Mouse (Mus musculus) intestine, postnatal 0 days (tissue): ENCODE data around the gene Gas2l3. TPM values are rescaled to one million over a fixed set of nuclear protein-coding genes. Genes with fewer than 3 reads are reported as not detected.

Experiments used
- ATAC-seq: fragments of 200-750 bp; cut with Nextera tagmentation; 2 replicates; pipeline ENCODE4 v1.8.0; 2017; ENCODE audit warnings: mild to moderate bottlenecking, moderate TSS enrichment, moderate library complexity
- H3K27ac ChIP-seq: fragments of 300-500 bp; sonication (generic); 2 replicates; pipeline ENCODE4 v1.5.1; 2014; ENCODE audit warnings: mild to moderate bottlenecking, low read depth, low read length, moderate library complexity
- H3K27me3 ChIP-seq: fragments of 300-500 bp; sonication (generic); replicated peaks from 2 replicates; pipeline ENCODE4 v1.6.1; 2014; ENCODE audit warnings: low read length, mixed read lengths; ENCODE audit not compliant: control insufficient read depth, insufficient read depth
- H3K36me3 ChIP-seq: fragments of 300-500 bp; sonication (generic); 2 replicates; pipeline ENCODE4 v1.6.1; 2014; ENCODE audit warnings: mild to moderate bottlenecking, moderate library complexity; ENCODE audit not compliant: control insufficient read depth, insufficient read depth
- H3K4me1 ChIP-seq: fragments of 300-500 bp; sonication (generic); replicated peaks from 2 replicates; pipeline ENCODE4 v1.6.1; 2014; ENCODE audit warnings: antibody characterized with exemption, low read length, mixed read lengths; ENCODE audit not compliant: control insufficient read depth, insufficient read depth
- H3K4me2 ChIP-seq: fragments of 300-500 bp; sonication (generic); replicated peaks from 2 replicates; pipeline ENCODE4 v1.6.1; 2014; ENCODE audit warnings: low read depth, mild to moderate bottlenecking, moderate library complexity
- H3K4me3 ChIP-seq: fragments of 300-500 bp; sonication (generic); 2 replicates; pipeline ENCODE4 v1.5.1; 2014; ENCODE audit warnings: low read depth, low read length
- H3K9ac ChIP-seq: fragments of 300-500 bp; sonication (generic); 2 replicates; pipeline ENCODE4 v1.6.1; 2014; ENCODE audit warnings: mild to moderate bottlenecking, low read depth, low read length
- H3K9me3 ChIP-seq: fragments of 300-500 bp; sonication (generic); 2 replicates; pipeline ENCODE4 v1.6.1; 2016; ENCODE audit warnings: mixed run types; ENCODE audit not compliant: control insufficient read depth
- CTCF ChIP-seq: sonication (generic); IDR thresholded peaks from 2 replicates; pipeline ENCODE4 v1.5.1; 2016; ENCODE audit warnings: low read depth, mild to moderate bottlenecking, control low read depth, antibody characterized with exemption, moderate library complexity
- WGBS: fragments of 180-500 bp; shearing (Covaris S2); extraction: QIAGEN DNeasy Blood & Tissue Kit; methylation state at CpG from one replicate; pipeline ENCODE4 v1.1.7; 2014; 5-methylcytosine and 5-hydroxymethylcytosine counted together
- polyA plus RNA-seq: library from polyadenylated mRNA; unstranded; fragments of >200 nt; fragmentation: Nextera tagmentation; extraction: Ambion mirVana; gene quantifications from 2 replicates; pipeline ENCODE4 v1.2.1, GENCODE M21; 2015

Gene Gas2l3
- polyA plus RNA-seq, 1 experiment from 2014 or later, result 5.6 TPM

DNA sequence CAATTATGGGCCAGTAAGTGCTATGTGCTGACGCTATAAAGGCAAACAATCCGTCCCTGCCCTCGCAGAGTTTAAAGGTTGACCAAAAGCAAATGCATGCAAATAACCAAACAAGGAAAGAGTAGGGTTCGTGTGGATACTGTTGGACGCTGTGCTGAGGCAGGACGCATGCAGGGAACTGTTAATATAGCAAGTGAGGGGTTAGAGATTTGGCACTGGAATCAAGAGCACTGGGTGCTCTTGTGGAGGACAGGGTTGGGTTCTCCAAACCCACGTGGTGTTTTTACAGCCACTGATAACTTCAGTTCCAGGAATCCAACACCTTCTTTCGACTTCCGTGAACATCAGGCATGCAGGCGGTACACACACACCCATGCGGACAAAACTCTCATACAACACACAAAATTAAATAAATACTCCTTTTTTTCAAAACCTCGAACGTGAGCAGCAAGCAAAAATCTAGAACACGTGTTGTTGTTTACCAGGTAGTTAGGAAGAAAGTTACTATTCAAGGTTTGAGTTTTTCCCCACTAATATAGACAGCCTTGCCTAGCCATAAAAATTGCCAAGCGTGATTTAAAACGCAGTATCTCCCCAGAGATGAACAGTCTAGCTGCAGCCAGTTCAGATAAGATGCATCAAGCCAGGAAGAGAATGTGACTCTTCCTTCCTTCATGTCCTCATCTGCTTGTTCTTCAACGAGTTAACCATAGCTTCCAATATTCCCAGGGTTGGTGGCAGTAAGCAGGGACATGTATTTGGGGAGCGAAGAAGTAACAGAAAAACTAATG is 40.2 kb upstream of the Gas2l3 start:
- Histone ChIP-seq H3K9ac (no peak overlapping the region), H3K27ac (peak overlapping the region; percentile 41; the same call in 1 of the 2 replicates), H3K27me3 (no peaks in the 10 kb centered on the region), H3K4me1 (peaks cover 4% of the 10 kb centered on the region), H3K9me3 (no peaks in the 10 kb centered on the region), H3K4me3 (0 out of 2 replicates have a peak overlapping the region, but pooled peaks have one; percentile 5), H3K36me3 (peaks cover 6% of the 10 kb centered on the region; the same call in 1 of the 2 replicates), H3K4me2 (peak overlapping the region; percentile 41)
- TF ChIP-seq CTCF, result no peak
- peak; percentile 88 for ATAC-seq
- 36% methylated on average over 18 of the region's 18 CpGs for WGBS

DNA sequence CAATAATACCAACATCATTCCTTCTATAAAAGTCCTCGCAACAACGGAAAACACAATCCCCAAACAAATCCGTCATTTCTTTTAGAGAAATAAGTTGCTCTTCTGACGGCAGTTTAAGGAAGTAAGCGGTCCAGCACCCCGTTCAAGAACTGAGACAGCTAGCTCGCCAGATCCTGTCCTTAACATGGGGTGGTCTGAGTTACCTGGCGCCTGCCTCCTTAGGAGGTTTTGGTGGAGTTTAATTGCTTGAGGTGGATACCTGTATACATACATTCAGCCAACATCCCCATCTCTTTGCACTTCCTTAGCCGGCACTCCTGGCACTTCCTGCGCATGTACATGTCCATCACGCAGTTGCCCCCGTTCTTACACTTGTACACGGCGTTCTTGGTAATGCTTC is 39.3 kb upstream of the Gas2l3 start:
- TF ChIP-seq CTCF, result no peak
- 65% methylated on average over 14 of the region's 14 CpGs for WGBS
- Histone ChIP-seq H3K9me3 (no peaks in the 10 kb centered on the region), H3K27ac (0 out of 2 replicates have a peak overlapping the region, but pooled peaks have one; percentile 7), H3K4me1 (peaks cover 4% of the 10 kb centered on the region), H3K9ac (no peak overlapping the region), H3K4me2 (peak overlapping the region; percentile 41; the same call in 1 of the 2 replicates), H3K4me3 (no peak overlapping the region), H3K36me3 (peaks cover 9% of the 10 kb centered on the region; the same call in 1 of the 2 replicates), H3K27me3 (no peaks in the 10 kb centered on the region)
- ATAC-seq, result no peak

DNA sequence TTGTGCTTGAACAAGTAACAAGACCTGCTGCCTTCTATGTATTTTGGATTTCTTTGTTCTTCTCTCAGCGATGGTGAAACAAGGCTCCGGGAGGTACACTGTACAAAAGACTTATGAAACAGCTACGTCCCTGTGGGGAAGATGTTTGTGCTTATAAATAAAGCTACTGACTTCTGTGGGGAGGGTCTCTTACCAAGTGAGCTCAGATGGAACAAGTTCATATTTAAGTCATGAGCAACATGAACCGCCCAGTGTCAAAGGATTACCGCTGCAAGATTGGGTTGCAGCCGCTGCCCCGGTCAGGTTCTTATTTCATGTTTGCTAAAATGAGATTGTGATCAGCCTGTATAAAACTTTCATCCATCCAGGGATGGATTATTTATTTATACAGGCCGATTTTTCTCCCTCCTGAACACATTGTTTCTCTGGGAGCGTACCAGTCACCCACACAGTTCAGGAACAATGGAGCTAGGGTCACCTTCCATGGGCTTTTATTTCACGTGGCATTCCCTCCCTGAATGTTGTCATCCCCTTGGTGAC is 38.4 kb upstream of the Gas2l3 start:
- 73% methylated on average over 10 of the region's 10 CpGs for WGBS
- Histone ChIP-seq H3K36me3 (peaks cover 11% of the 10 kb centered on the region; the same call in 1 of the 2 replicates), H3K4me3 (no peak overlapping the region), H3K9me3 (no peaks in the 10 kb centered on the region), H3K4me2 (no peak overlapping the region), H3K27ac (no peak overlapping the region), H3K9ac (no peak overlapping the region), H3K27me3 (no peaks in the 10 kb centered on the region), H3K4me1 (peaks cover 4% of the 10 kb centered on the region)
- TF ChIP-seq CTCF, result no peak
- no peak for ATAC-seq

DNA sequence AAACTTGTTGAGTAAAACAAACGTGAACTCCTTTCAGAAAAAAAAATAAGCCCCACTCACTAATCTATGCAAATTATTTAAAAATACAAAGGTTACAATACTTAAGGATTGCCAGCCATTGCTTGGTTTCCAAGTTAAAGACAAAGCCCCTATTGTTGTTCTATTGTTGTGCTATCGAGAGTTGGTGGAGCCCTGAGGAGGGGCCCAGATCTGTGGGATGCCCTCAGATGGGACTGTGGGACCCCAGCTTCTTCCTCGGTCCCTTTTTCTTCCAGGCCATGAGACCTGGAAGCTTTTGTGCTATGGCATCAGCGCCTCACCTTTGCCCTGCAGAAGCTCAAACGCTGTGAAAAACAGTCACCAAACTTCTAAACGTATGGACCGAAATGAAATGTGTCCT is 37.9 kb upstream of the Gas2l3 start:
- H3K36me3 ChIP-seq, result peaks cover 17% of the 10 kb centered on the region
- no peak for TF ChIP-seq CTCF
- H3K9ac ChIP-seq, result no peak overlapping the region
- no peak overlapping the region for H3K4me3 ChIP-seq
- no peak overlapping the region for H3K4me2 ChIP-seq
- no peaks in the 10 kb centered on the region for H3K9me3 ChIP-seq
- peaks cover 4% of the 10 kb centered on the region for H3K4me1 ChIP-seq
- H3K27ac ChIP-seq, result no peak overlapping the region
- no peak for ATAC-seq
- H3K27me3 ChIP-seq, result no peaks in the 10 kb centered on the region
- WGBS, result 62% methylated on average over 7 of the region's 7 CpGs

DNA sequence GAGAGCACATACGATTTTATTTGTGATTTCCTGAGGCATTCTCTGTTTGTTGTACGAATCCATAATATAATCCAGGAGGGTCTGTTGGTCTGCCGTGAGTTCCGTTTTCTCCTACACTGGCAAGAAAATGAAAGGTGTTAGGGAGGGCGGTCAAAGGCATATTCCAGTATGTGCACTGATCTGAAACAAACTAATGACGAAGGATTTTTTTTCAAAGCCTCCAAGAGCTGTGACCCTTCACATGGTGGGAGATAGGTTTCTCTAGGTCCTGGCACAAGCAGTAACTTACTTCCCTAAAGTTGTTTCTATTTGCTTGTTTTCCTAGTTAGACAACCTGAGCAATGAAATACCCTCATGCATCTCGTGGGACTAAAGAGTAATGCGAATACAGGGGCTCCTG is 35.0 kb upstream of the Gas2l3 start:
- ATAC-seq, result no peak
- WGBS, result 89% methylated on average over 8 of the region's 8 CpGs

DNA sequence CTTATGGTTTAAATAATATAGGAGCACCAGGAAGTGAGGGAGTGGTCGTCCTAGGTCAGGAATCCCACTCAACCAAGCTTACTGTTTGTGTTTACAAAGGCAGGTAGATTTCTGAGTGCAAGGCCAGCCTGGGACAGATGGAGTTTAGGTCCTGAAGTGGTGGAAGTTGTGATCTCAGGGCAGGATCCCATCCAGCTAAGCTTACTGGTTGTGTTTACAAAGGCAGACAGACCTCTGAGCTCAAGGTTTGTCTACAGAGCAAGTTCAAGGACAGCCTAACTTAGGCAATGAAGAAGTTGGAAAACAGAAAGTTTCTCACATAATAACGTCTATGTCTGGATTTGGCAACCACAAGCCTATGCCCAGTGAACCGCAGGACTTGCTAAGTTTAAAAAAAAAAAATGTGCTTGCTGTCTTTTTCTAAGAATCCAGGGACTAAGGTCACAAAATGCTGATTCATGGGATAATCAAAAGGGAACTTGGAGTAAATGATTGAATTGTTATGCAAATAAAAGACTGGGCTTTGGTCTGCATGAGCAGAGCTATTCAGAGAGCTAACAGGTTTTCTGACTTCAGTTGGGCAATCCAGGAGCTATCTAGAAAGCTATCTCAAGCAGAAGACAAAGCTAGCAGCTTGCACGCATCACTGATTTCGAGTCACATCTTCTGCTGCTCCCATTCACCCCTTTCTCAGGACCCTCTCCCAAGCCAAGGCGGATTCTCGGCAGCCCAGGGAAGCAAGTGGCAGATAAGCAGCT is 27.0 kb upstream of the Gas2l3 start:
- Histone ChIP-seq H3K9me3 (no peaks in the 10 kb centered on the region), H3K27ac (peak overlapping the region; percentile 28; the same call in 1 of the 2 replicates), H3K4me1 (no peaks in the 10 kb centered on the region), H3K27me3 (no peaks in the 10 kb centered on the region), H3K36me3 (peaks cover 42% of the 10 kb centered on the region), H3K9ac (no peak overlapping the region), H3K4me3 (no peak overlapping the region), H3K4me2 (no peak overlapping the region)
- peak; percentile 78 for ATAC-seq
- TF ChIP-seq CTCF, result no peak
- WGBS, result 45% methylated on average over 7 of the region's 7 CpGs

More for the DNA sequence above, 35.0 kb upstream of the Gas2l3 start:
- peaks cover 35% of the 10 kb centered on the region for H3K36me3 ChIP-seq
- H3K27ac ChIP-seq, result no peak overlapping the region
- no peak overlapping the region for H3K4me2 ChIP-seq
- no peak for TF ChIP-seq CTCF
- H3K27me3 ChIP-seq, result no peaks in the 10 kb centered on the region
- no peaks in the 10 kb centered on the region for H3K4me1 ChIP-seq
- H3K9me3 ChIP-seq, result no peaks in the 10 kb centered on the region
- no peak overlapping the region for H3K4me3 ChIP-seq
- no peak overlapping the region for H3K9ac ChIP-seq
